Mouse (Mus musculus): ENCODE measurements around the gene Lrrc8d. TPM values are rescaled to one million over a fixed set of nuclear protein-coding genes. Genes with fewer than 3 reads are reported as not detected.
A peak's percentile ranks its signal among the peaks of the same experiment; 100 is the strongest.

Lrrc8d gene
- total and polyA plus RNA-seq, 3 experiments: 7.0 to 26.1 (median 16.6) TPM

DNA sequence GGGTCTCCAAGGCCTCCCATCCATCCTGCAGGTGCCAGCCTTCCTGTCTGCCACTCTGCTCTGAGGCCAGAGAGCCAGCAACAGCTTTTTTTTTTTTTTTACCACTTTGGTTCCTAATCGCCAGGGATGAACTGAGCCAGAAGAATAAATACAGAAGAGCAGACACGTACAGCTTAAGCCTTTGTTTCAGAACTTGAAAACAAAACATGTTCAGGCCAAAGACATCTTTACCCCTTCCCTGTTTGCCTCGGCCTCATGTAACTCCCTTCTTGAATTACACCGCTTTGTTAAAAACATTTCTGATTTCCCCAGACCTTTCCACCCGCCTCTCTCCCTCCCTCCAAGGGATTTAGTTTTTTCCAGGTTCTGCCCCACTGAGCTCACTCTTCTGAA is 93.8 kb downstream of the Lrrc8d start:
- Histone ChIP-seq H3K27me3 (replicated peaks) (no peaks in the 10 kb centered on the region), H3K4me3 (replicated peaks in 1 of 3; ENCODE audit: low read depth in 2 of 3, low read length in 2 of 3, poor library complexity in 1 of 3) (peak overlapping the region in 1 of 3 experiments; percentile 25), H3K79me2 (replicated peaks; ENCODE audit: control insufficient read depth, extremely low read depth, insufficient read depth, poor library complexity, severe bottlenecking) (peaks cover 56% of the 10 kb centered on the region), H3K9me3 (replicated peaks; ENCODE audit: low read length) (no peaks in the 10 kb centered on the region), H3K4me1 (ENCODE audit: control insufficient read depth in 1 of 2, insufficient read depth in 2 of 2) (peaks cover 28 to 74% of the 10 kb centered on the region in 2 experiments), H3K36me3 (replicated peaks in 1 of 2; ENCODE audit: control insufficient read depth in 1 of 2, insufficient read depth in 1 of 2, low read length in 1 of 2) (peaks cover 0 to 29% of the 10 kb centered on the region in 2 experiments), H3K4me2 (ENCODE audit: insufficient read depth, low read depth, poor library complexity, severe bottlenecking) (peak overlapping the region; percentile 67), H3K27ac (ENCODE audit: insufficient read depth, low read depth) (peak overlapping the region; percentile 71), H3K9ac (ENCODE audit: insufficient read depth, low read depth) (peak overlapping the region; percentile 42; the same call in 1 of the 2 replicates)
- in situ Hi-C loops (cut with MboI; ENCODE audit: low pct_ligation_motif_present, low pct_unique_long_range_greater_than_20kb, low sequenced_read_pairs) (no loop called here), dilution Hi-C loops (cut with MboI; ENCODE audit: extremely low pct_ligation_motif_present, extremely low pct_unique_long_range_greater_than_20kb, low sequenced_read_pairs) (no loop called here)
- DNase-seq (ENCODE audit: extremely low read depth): no peak
- TF ChIP-seq ZC3H11A (IDR thresholded peaks at IDR 0.05; ENCODE audit: low read depth, low read length): no peak
- TF ChIP-seq MAX (IDR thresholded peaks at IDR 0.05; ENCODE audit: low read length): no peak
- TF ChIP-seq ZMIZ1 (IDR thresholded peaks at IDR 0.05; ENCODE audit: low read depth, low read length): no peak
- TF ChIP-seq ZKSCAN1 (IDR thresholded peaks at IDR 0.05; ENCODE audit: borderline replicate concordance, low read depth, low read length): no peak
- no peak for TF ChIP-seq JUND (conservative IDR thresholded peaks at IDR 0.05; ENCODE audit: low read depth, low read length)
- no peak for TF ChIP-seq E2F4 (IDR thresholded peaks at IDR 0.05; ENCODE audit: insufficient replicate concordance, low read depth, low read length)
- no peak for TF ChIP-seq KAT2A (IDR thresholded peaks at IDR 0.05; ENCODE audit: insufficient replicate concordance, low read length)
- TF ChIP-seq HCFC1 (IDR thresholded peaks at IDR 0.05; ENCODE audit: low read depth, low read length): no peak
- TF ChIP-seq MYC (IDR thresholded peaks at IDR 0.05; ENCODE audit: low read depth, low read length): no peak
- TF ChIP-seq TBP (conservative IDR thresholded peaks at IDR 0.05; ENCODE audit: low read depth, low read length): no peak
- TF ChIP-seq BHLHE40 (IDR thresholded peaks at IDR 0.05; ENCODE audit: low read depth, low read length): no peak
- TF ChIP-seq SIN3A (IDR thresholded peaks at IDR 0.05; ENCODE audit: low read length): no peak
- no peak for TF ChIP-seq MAFK (IDR thresholded peaks at IDR 0.05; ENCODE audit: insufficient replicate concordance, low read length)
- no peak for TF ChIP-seq MAZ (IDR thresholded peaks at IDR 0.05; ENCODE audit: low read depth, low read length)
- TF ChIP-seq CHD2 (IDR thresholded peaks at IDR 0.05; ENCODE audit: low read length): no peak
- TF ChIP-seq CTCF (conservative IDR thresholded peaks at IDR 0.05 in 1 of 2, IDR thresholded peaks at IDR 0.05 in 1 of 2; ENCODE audit: low read depth in 2 of 2, low read length in 2 of 2): no peak

GRCm38 (mm10) chr5:105798421-105798820 is 98.7 kb downstream of the Lrrc8d start:
- DNase-seq (ENCODE audit: extremely low read depth): peak; percentile 81
- in situ Hi-C loops (cut with MboI; ENCODE audit: low pct_ligation_motif_present, low pct_unique_long_range_greater_than_20kb, low sequenced_read_pairs) (no loop called here), dilution Hi-C loops (cut with MboI; ENCODE audit: extremely low pct_ligation_motif_present, extremely low pct_unique_long_range_greater_than_20kb, low sequenced_read_pairs) (no loop called here)
- Histone ChIP-seq H3K79me2 (replicated peaks; ENCODE audit: control insufficient read depth, extremely low read depth, insufficient read depth, poor library complexity, severe bottlenecking) (peaks cover 68% of the 10 kb centered on the region), H3K4me2 (ENCODE audit: insufficient read depth, low read depth, poor library complexity, severe bottlenecking) (peak overlapping the region; percentile 89), H3K36me3 (replicated peaks in 1 of 2; ENCODE audit: control insufficient read depth in 1 of 2, insufficient read depth in 1 of 2, low read length in 1 of 2) (peaks cover 6 to 22% of the 10 kb centered on the region in 2 experiments), H3K9me3 (replicated peaks; ENCODE audit: low read length) (no peaks in the 10 kb centered on the region), H3K4me1 (ENCODE audit: control insufficient read depth in 1 of 2, insufficient read depth in 2 of 2) (peaks cover 43 to 82% of the 10 kb centered on the region in 2 experiments), H3K9ac (ENCODE audit: insufficient read depth, low read depth) (peak overlapping the region; percentile 12; the same call in 1 of the 2 replicates), H3K27ac (ENCODE audit: insufficient read depth, low read depth) (peak overlapping the region; percentile 98), H3K4me3 (replicated peaks in 1 of 3; ENCODE audit: low read depth in 2 of 3, low read length in 2 of 3, poor library complexity in 1 of 3) (no peak overlapping the region), H3K27me3 (replicated peaks) (no peaks in the 10 kb centered on the region)
- TF ChIP-seq MAFK (IDR thresholded peaks at IDR 0.05; ENCODE audit: insufficient replicate concordance, low read length) (no peak), CHD2 (IDR thresholded peaks at IDR 0.05; ENCODE audit: low read length) (no peak), BHLHE40 (IDR thresholded peaks at IDR 0.05; ENCODE audit: low read depth, low read length) (peak; percentile 81), SIN3A (IDR thresholded peaks at IDR 0.05; ENCODE audit: low read length) (peak; percentile 89), CTCF (conservative IDR thresholded peaks at IDR 0.05 in 1 of 2, IDR thresholded peaks at IDR 0.05 in 1 of 2; ENCODE audit: low read depth in 2 of 2, low read length in 2 of 2) (no peak), MEF2A (IDR thresholded peaks at IDR 0.05; ENCODE audit: borderline replicate concordance, low read depth, low read length) (peak; percentile 100), ETS1 (conservative IDR thresholded peaks at IDR 0.05; ENCODE audit: low read depth, low read length) (peak; percentile 95), EP300 (IDR thresholded peaks at IDR 0.05; ENCODE audit: low read length) (peak; percentile 93), MYC (IDR thresholded peaks at IDR 0.05; ENCODE audit: low read depth, low read length) (peak; percentile 62; the same call in 1 of the 2 replicates), JUND (conservative IDR thresholded peaks at IDR 0.05; ENCODE audit: low read depth, low read length) (peak; percentile 90), NRF1 (IDR thresholded peaks at IDR 0.05; ENCODE audit: low read depth, low read length) (no peak), ZNF384 (IDR thresholded peaks at IDR 0.05; ENCODE audit: low read depth, low read length) (peak; percentile 51; the same call in 1 of the 2 replicates), MAZ (IDR thresholded peaks at IDR 0.05; ENCODE audit: low read depth, low read length) (peak; percentile 68; the same call in 1 of the 2 replicates), USF2 (conservative IDR thresholded peaks at IDR 0.05; ENCODE audit: low read depth, low read length) (no peak), PAX5 (IDR thresholded peaks at IDR 0.05; ENCODE audit: low read length) (no peak), MXI1 (IDR thresholded peaks at IDR 0.05; ENCODE audit: low read depth, low read length) (peak; percentile 68), TBP (conservative IDR thresholded peaks at IDR 0.05; ENCODE audit: low read depth, low read length) (no peak; the same call in 1 of the 2 replicates), MAX (IDR thresholded peaks at IDR 0.05; ENCODE audit: low read length) (0 out of 2 replicates have a peak, but pooled peaks have one; percentile 17), RAD21 (IDR thresholded peaks at IDR 0.05; ENCODE audit: low read depth, low read length) (no peak), SMC3 (IDR thresholded peaks at IDR 0.05; ENCODE audit: low read depth, low read length) (no peak), RCOR1 (conservative IDR thresholded peaks at IDR 0.05; ENCODE audit: low read depth, low read length) (peak; percentile 83; the same call in 1 of the 2 replicates), HCFC1 (IDR thresholded peaks at IDR 0.05; ENCODE audit: low read depth, low read length) (peak; percentile 13; the same call in 1 of the 2 replicates), CHD1 (IDR thresholded peaks at IDR 0.05; ENCODE audit: low read depth, low read length) (no peak), JUN (IDR thresholded peaks at IDR 0.05; ENCODE audit: insufficient read depth, low read depth, low read length) (peak; percentile 94), E2F4 (IDR thresholded peaks at IDR 0.05; ENCODE audit: insufficient replicate concordance, low read depth, low read length) (no peak)

Data from CH12.LX (cell line).